Mouse (Mus musculus): ENCODE data around the gene Atp1a1. TPM values are rescaled to one million over a fixed set of nuclear protein-coding genes. Genes with fewer than 3 reads are reported as not detected.

Atp1a1 gene
- polyA plus RNA-seq, 1 experiment, result 138 TPM

- H3K4me1 ChIP-seq (ENCODE audit: control insufficient read depth, insufficient read depth, low read length), result peaks cover 6% of the 10 kb centered on the region
- WGBS, result 28% methylated on average over 5 of the region's 5 CpGs
- H3K27ac ChIP-seq (ENCODE audit: insufficient read depth, low read depth, low read length), result no peak overlapping the region
- H3K4me3 ChIP-seq (ENCODE audit: insufficient read depth, low read depth, low read length), result no peak overlapping the region
- TF ChIP-seq CTCF (IDR thresholded peaks at IDR 0.05; ENCODE audit: insufficient read depth, low read depth, low read length), result no peak
- TF ChIP-seq POLR2A (IDR thresholded peaks at IDR 0.05; ENCODE audit: insufficient read depth, low read depth, low read length), result no peak
Observed at GRCm38 (mm10) chr3:101605291-101605690, 807 bp upstream of the Atp1a1 start.

- TF ChIP-seq POLR2A (IDR thresholded peaks at IDR 0.05; ENCODE audit: insufficient read depth, low read depth, low read length) (no peak), CTCF (IDR thresholded peaks at IDR 0.05; ENCODE audit: insufficient read depth, low read depth, low read length) (peak; percentile 63; the same call in 1 of the 2 replicates)
- WGBS, result 1% methylated on average over 60 of the region's 68 CpGs
- peak overlapping the region; percentile 93 for H3K27ac ChIP-seq (ENCODE audit: insufficient read depth, low read depth, low read length)
- H3K4me3 ChIP-seq (ENCODE audit: insufficient read depth, low read depth, low read length), result peak overlapping the region; percentile 91
- H3K4me1 ChIP-seq (ENCODE audit: control insufficient read depth, insufficient read depth, low read length), result peaks cover 13% of the 10 kb centered on the region
Observed at GRCm38 (mm10) chr3:101603661-101604549, 579 bp downstream of the Atp1a1 start.

- TF ChIP-seq CTCF (IDR thresholded peaks at IDR 0.05; ENCODE audit: insufficient read depth, low read depth, low read length) (no peak), POLR2A (IDR thresholded peaks at IDR 0.05; ENCODE audit: insufficient read depth, low read depth, low read length) (no peak)
- WGBS, result 24% methylated on average over 7 of the region's 7 CpGs
- peaks cover 17% of the 10 kb centered on the region for H3K4me1 ChIP-seq (ENCODE audit: control insufficient read depth, insufficient read depth, low read length)
- H3K27ac ChIP-seq (ENCODE audit: insufficient read depth, low read depth, low read length), result peak overlapping the region; percentile 93
- H3K4me3 ChIP-seq (ENCODE audit: insufficient read depth, low read depth, low read length), result peak overlapping the region; percentile 91
Observed at GRCm38 (mm10) chr3:101603194-101603593, 1.3 kb downstream of the Atp1a1 start.

- 67% methylated on average over 4 of the region's 4 CpGs for WGBS
- H3K4me3 ChIP-seq (ENCODE audit: insufficient read depth, low read depth, low read length), result peak overlapping the region; percentile 91; the same call in 1 of the 2 replicates
- H3K27ac ChIP-seq (ENCODE audit: insufficient read depth, low read depth, low read length), result no peak overlapping the region
- peaks cover 20% of the 10 kb centered on the region for H3K4me1 ChIP-seq (ENCODE audit: control insufficient read depth, insufficient read depth, low read length)
- no peak for TF ChIP-seq CTCF (IDR thresholded peaks at IDR 0.05; ENCODE audit: insufficient read depth, low read depth, low read length)
- no peak for TF ChIP-seq POLR2A (IDR thresholded peaks at IDR 0.05; ENCODE audit: insufficient read depth, low read depth, low read length)
Observed at GRCm38 (mm10) chr3:101602511-101603055, 1.9 kb downstream of the Atp1a1 start.

- 52% methylated on average over 4 of the region's 4 CpGs for WGBS
- H3K4me3 ChIP-seq (ENCODE audit: insufficient read depth, low read depth, low read length), result peak overlapping the region; percentile 14
- no peak for TF ChIP-seq POLR2A (IDR thresholded peaks at IDR 0.05; ENCODE audit: insufficient read depth, low read depth, low read length)
- no peak for TF ChIP-seq CTCF (IDR thresholded peaks at IDR 0.05; ENCODE audit: insufficient read depth, low read depth, low read length)
Observed at GRCm38 (mm10) chr3:101601687-101602086, 2.8 kb downstream of the Atp1a1 start.

GRCm38 (mm10) chr3:101601003-101601525, 3.4 kb downstream of the Atp1a1 start:
- no peak overlapping the region for H3K27ac ChIP-seq (ENCODE audit: insufficient read depth, low read depth, low read length)
- WGBS, result 43% methylated on average over 8 of the region's 8 CpGs
- no peak for TF ChIP-seq CTCF (IDR thresholded peaks at IDR 0.05; ENCODE audit: insufficient read depth, low read depth, low read length)
- no peak for TF ChIP-seq POLR2A (IDR thresholded peaks at IDR 0.05; ENCODE audit: insufficient read depth, low read depth, low read length)
- no peak overlapping the region for H3K4me3 ChIP-seq (ENCODE audit: insufficient read depth, low read depth, low read length)
- peaks cover 28% of the 10 kb centered on the region for H3K4me1 ChIP-seq (ENCODE audit: control insufficient read depth, insufficient read depth, low read length)

More at GRCm38 (mm10) chr3:101601687-101602086, 2.8 kb downstream of the Atp1a1 start:
- H3K27ac ChIP-seq (ENCODE audit: insufficient read depth, low read depth, low read length), result no peak overlapping the region
- H3K4me1 ChIP-seq (ENCODE audit: control insufficient read depth, insufficient read depth, low read length), result peaks cover 23% of the 10 kb centered on the region

GRCm38 (mm10) chr3:101599920-101600741, 4.4 kb downstream of the Atp1a1 start:
- H3K4me3 ChIP-seq (ENCODE audit: insufficient read depth, low read depth, low read length), result no peak overlapping the region
- no peak overlapping the region for H3K27ac ChIP-seq (ENCODE audit: insufficient read depth, low read depth, low read length)
- 23% methylated on average over 4 of the region's 4 CpGs for WGBS
- peaks cover 27% of the 10 kb centered on the region for H3K4me1 ChIP-seq (ENCODE audit: control insufficient read depth, insufficient read depth, low read length)
- TF ChIP-seq POLR2A (IDR thresholded peaks at IDR 0.05; ENCODE audit: insufficient read depth, low read depth, low read length), result no peak
- TF ChIP-seq CTCF (IDR thresholded peaks at IDR 0.05; ENCODE audit: insufficient read depth, low read depth, low read length), result no peak

GRCm38 (mm10) chr3:101599191-101599919, 5.1 kb downstream of the Atp1a1 start:
- TF ChIP-seq POLR2A (IDR thresholded peaks at IDR 0.05; ENCODE audit: insufficient read depth, low read depth, low read length), result no peak
- no peak for TF ChIP-seq CTCF (IDR thresholded peaks at IDR 0.05; ENCODE audit: insufficient read depth, low read depth, low read length)
- 71% methylated on average over 8 of the region's 8 CpGs for WGBS
- peaks cover 34% of the 10 kb centered on the region for H3K4me1 ChIP-seq (ENCODE audit: control insufficient read depth, insufficient read depth, low read length)
- H3K4me3 ChIP-seq (ENCODE audit: insufficient read depth, low read depth, low read length), result no peak overlapping the region
- no peak overlapping the region for H3K27ac ChIP-seq (ENCODE audit: insufficient read depth, low read depth, low read length)
